Mouse (Mus musculus) lung, embryonic 14.5 days (tissue): ENCODE measurements around the gene Ifnlr1. TPM values are rescaled to one million over a fixed set of nuclear protein-coding genes. Genes with fewer than 3 reads are reported as not detected.
"Not testable (repeated sequence)": the region's sequence is repeated elsewhere in the genome, so short reads cannot be mapped to it uniquely, and the experiment has no call there.

Experiments used
- ATAC-seq: fragments of 200-750 bp; cut with Nextera tagmentation; 2 replicates; pipeline ENCODE4 v1.8.0; 2017; ENCODE audit warnings: mild to moderate bottlenecking, moderate TSS enrichment, moderate library complexity; ENCODE audit not compliant: insufficient read depth
- DNase-seq: peaks from one replicate; pipeline ENCODE4 v3.0.0-alpha.2; 2015
- H3K27ac ChIP-seq: fragments of 300-500 bp; sonication (generic); 2 replicates; pipeline ENCODE4 v1.5.1; 2014; ENCODE audit warnings: low read depth, mild to moderate bottlenecking, moderate library complexity
- H3K27me3 ChIP-seq: fragments of 300-500 bp; sonication (generic); 2 replicates; pipeline ENCODE4 v1.6.1; 2014; ENCODE audit warnings: low read length, control low read depth; ENCODE audit not compliant: insufficient read depth
- H3K36me3 ChIP-seq: fragments of 300-500 bp; sonication (generic); 2 replicates; pipeline ENCODE4 v1.6.1; 2014; ENCODE audit warnings: control low read depth; ENCODE audit not compliant: insufficient read depth
- H3K4me1 ChIP-seq: fragments of 300-500 bp; sonication (generic); 2 replicates; pipeline ENCODE4 v1.6.1; 2014; ENCODE audit warnings: antibody characterized with exemption, control low read depth; ENCODE audit not compliant: insufficient read depth
- H3K4me2 ChIP-seq: fragments of 300-500 bp; sonication (generic); 2 replicates; pipeline ENCODE4 v1.6.1; 2014; ENCODE audit warnings: mild to moderate bottlenecking
- H3K4me3 ChIP-seq: fragments of 300-500 bp; sonication (generic); 2 replicates; pipeline ENCODE4 v1.5.1; 2014; ENCODE audit warnings: low read depth, low read length
- H3K9ac ChIP-seq: fragments of 300-500 bp; sonication (generic); 2 replicates; pipeline ENCODE4 v1.6.1; 2014
- H3K9me3 ChIP-seq: fragments of 300-500 bp; sonication (generic); 2 replicates; pipeline ENCODE4 v1.6.1; 2016; ENCODE audit warnings: low read depth, low read length, control low read depth
- CTCF ChIP-seq: IDR thresholded peaks from 2 replicates; pipeline ENCODE4 v1.5.1; 2016; ENCODE audit warnings: antibody characterized with exemption, low read depth
- WGBS: fragments of 180-500 bp; shearing (Covaris S2); extraction: QIAGEN DNeasy Blood & Tissue Kit; methylation state at CpG from one replicate; pipeline ENCODE4 v1.1.7; 2014; 5-methylcytosine and 5-hydroxymethylcytosine counted together
- polyA plus RNA-seq: library from polyadenylated mRNA; unstranded; fragments of >200 nt; fragmentation: Nextera tagmentation; extraction: Ambion mirVana; gene quantifications from 2 replicates; pipeline ENCODE4 v1.2.1, GENCODE M21; 2014

Ifnlr1 gene
- polyA plus RNA-seq, 1 experiment from 2014 or later: 1.6 TPM

GRCm38 (mm10) chr4:135706045-135706444, 20.0 kb downstream of the Ifnlr1 start:
- Histone ChIP-seq H3K9me3 (no peaks in the 10 kb centered on the region), H3K36me3 (no peaks in the 10 kb centered on the region), H3K4me2 (no peak overlapping the region), H3K4me1 (no peaks in the 10 kb centered on the region), H3K4me3 (no peak overlapping the region), H3K27me3 (no peaks in the 10 kb centered on the region), H3K27ac (no peak overlapping the region), H3K9ac (no peak overlapping the region)
- no peak for ATAC-seq
- no peak for TF ChIP-seq CTCF
- DNase-seq: no peak
- WGBS: 84% methylated on average over 6 of the region's 6 CpGs

DNA sequence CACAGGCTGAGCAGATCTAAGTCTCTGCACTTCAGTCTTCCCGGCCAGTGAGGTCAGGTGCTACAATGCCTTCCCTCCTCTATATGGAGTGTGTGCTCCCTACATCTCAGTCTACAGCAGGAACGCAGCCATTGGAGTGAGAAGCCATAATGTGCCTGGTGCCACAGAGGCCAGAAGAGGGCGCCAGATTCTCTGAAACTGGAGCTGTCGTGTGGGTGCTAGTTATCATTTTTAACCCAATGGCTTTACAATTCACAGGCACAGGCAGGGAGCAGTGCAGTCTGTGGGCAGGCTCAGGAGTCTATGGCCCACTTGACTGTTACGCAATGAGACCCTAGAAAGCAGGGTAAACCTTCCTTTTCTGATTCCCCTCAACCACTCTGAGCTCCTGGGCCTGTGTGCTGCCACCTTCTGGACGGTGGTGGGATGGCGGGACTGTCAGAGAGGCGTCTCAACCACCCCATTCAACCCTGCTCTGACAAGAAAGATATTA, 23.0 kb downstream of the Ifnlr1 start:
- H3K36me3 ChIP-seq: no peaks in the 10 kb centered on the region
- H3K27ac ChIP-seq: no peak overlapping the region
- H3K9me3 ChIP-seq: no peaks in the 10 kb centered on the region
- H3K4me1 ChIP-seq: no peaks in the 10 kb centered on the region
- no peaks in the 10 kb centered on the region for H3K27me3 ChIP-seq
- no peak overlapping the region for H3K4me3 ChIP-seq
- DNase-seq: peak; percentile 82
- ATAC-seq: peak; percentile 76
- TF ChIP-seq CTCF: peak; percentile 80
- WGBS: 9% methylated on average over 8 of the region's 8 CpGs
- peak overlapping the region; percentile 44; the same call in 1 of the 2 replicates for H3K4me2 ChIP-seq
- H3K9ac ChIP-seq: no peak overlapping the region

DNA sequence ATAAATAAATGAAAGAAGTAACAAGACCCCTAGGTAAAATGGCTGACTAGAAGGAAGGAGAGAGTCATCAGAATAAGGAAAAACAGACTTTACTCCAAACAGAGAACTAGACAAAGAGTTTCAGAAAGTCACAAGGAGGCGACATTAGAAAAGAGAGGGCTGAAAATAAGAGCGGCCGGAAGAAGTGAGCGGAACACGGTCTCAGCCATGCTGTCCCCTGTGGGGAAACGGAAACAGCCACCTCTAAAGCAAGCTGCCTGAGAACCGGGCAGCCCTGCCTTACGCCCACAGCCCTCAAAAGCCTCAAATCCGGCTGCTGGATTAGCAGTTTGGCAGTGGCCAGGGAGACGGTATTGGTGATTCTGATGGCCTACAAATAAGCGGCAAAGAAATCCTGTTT, 23.5 kb downstream of the Ifnlr1 start:
- ATAC-seq: no peak
- TF ChIP-seq CTCF: no peak
- Histone ChIP-seq H3K36me3 (no peaks in the 10 kb centered on the region), H3K4me3 (no peak overlapping the region), H3K4me1 (no peaks in the 10 kb centered on the region), H3K27ac (no peak overlapping the region), H3K27me3 (no peaks in the 10 kb centered on the region), H3K9me3 (no peaks in the 10 kb centered on the region), H3K9ac (no peak overlapping the region), H3K4me2 (no peak overlapping the region)
- WGBS: 65% methylated on average over 11 of the region's 11 CpGs
- DNase-seq: no peak

DNA sequence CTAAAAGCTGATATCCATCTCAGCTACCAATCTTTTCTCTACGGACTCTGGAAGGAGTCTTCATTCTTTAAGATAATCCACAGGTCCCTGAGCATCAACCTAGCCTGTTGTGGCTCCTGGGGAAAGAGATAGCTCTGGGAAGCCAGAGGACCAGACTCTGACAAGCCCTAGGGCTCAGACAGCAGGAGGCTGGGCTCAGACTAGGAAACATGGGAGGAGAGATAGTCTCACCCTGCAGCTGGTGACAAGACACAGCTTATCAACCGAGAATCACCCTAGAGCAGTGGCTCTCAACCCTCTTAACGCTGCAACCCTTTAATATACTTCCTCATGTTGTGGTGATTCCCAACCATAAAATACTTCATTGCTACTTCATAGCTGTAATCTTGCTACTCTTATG, 24.3 kb downstream of the Ifnlr1 start:
- ATAC-seq (no peak), DNase-seq (no peak)
- no peaks in the 10 kb centered on the region for H3K9me3 ChIP-seq
- H3K27ac ChIP-seq: no peak overlapping the region
- H3K4me3 ChIP-seq: no peak overlapping the region
- no peak for TF ChIP-seq CTCF
- no peak overlapping the region for H3K4me2 ChIP-seq
- no peak overlapping the region for H3K9ac ChIP-seq
- H3K27me3 ChIP-seq: no peaks in the 10 kb centered on the region
- no peaks in the 10 kb centered on the region for H3K4me1 ChIP-seq
- WGBS: 69% methylated on average over 3 of the region's 3 CpGs
- no peaks in the 10 kb centered on the region for H3K36me3 ChIP-seq

GRCm38 (mm10) chr4:135714776-135715175, 28.7 kb downstream of the Ifnlr1 start:
- 75% methylated on average over 8 of the region's 8 CpGs for WGBS
- no peak for TF ChIP-seq CTCF
- Histone ChIP-seq H3K4me3 (no peak overlapping the region), H3K36me3 (no peaks in the 10 kb centered on the region), H3K4me1 (no peaks in the 10 kb centered on the region), H3K4me2 (no peak overlapping the region), H3K27me3 (no peaks in the 10 kb centered on the region), H3K27ac (no peak overlapping the region), H3K9me3 (no peaks in the 10 kb centered on the region), H3K9ac (no peak overlapping the region)
- DNase-seq (no peak), ATAC-seq (no peak)

DNA sequence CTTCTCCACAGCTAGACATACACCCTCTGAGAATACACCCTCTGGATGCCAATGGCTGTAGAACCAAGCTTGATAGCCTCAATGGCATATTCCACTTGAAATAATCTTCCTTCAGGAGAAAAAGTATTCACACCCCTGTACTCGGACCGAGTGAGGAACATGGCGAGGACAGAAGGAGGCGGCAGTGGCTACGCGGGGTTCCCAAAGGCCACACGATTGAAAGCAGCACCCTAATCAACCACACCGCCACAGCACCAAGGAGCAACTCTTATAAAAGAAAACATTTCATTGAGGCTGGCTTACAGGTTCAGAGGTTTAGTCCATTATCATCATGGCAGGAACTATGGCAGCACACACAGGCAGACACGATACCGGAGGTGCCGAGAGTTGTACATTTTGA, 30.4 kb downstream of the Ifnlr1 start:
- ATAC-seq, H3K36me3 ChIP-seq, DNase-seq, H3K4me2 ChIP-seq, H3K4me1 ChIP-seq, H3K27ac ChIP-seq, H3K9ac ChIP-seq, H3K9me3 ChIP-seq, H3K4me3 ChIP-seq, H3K27me3 ChIP-seq: not testable (repeated sequence)
- WGBS: 88% methylated on average over 11 of the region's 11 CpGs

GRCm38 (mm10) chr4:135722540-135723290, 36.6 kb downstream of the Ifnlr1 start:
- no peaks in the 10 kb centered on the region for H3K36me3 ChIP-seq
- peaks cover under 1% of the 10 kb centered on the region; the same call in 1 of the 2 replicates for H3K4me1 ChIP-seq
- 68% methylated on average over 17 of the region's 17 CpGs for WGBS
- H3K27ac ChIP-seq: no peak overlapping the region
- peaks cover 4% of the 10 kb centered on the region; the same call in 1 of the 2 replicates for H3K9me3 ChIP-seq
- no peak overlapping the region for H3K4me2 ChIP-seq
- ATAC-seq (no peak), DNase-seq (peak; percentile 75)
- no peak overlapping the region for H3K4me3 ChIP-seq
- peak; percentile 53 for TF ChIP-seq CTCF
- H3K9ac ChIP-seq: no peak overlapping the region
- H3K27me3 ChIP-seq: no peaks in the 10 kb centered on the region
